23 mouse cellular contexts compared by ENCODE assay signal in genomic region chr6:40381908-40382307, GRCm38 (mm10). TPM values are rescaled to one million over a fixed set of nuclear protein-coding genes. Genes with fewer than 3 reads are reported as not detected.
"Had no signal": no experiment of that assay in that cellular context is flagged by ENCODE, and none has a peak within 500 bp of the region (broad histone marks: within the 10 kb centered on the region; RNA-seq: fewer than 3 reads in every experiment).

No protein-coding gene starts in this region.

- DNase-seq: left cerebral cortex, postnatal 4 days; liver, postnatal 0 days; lung, embryonic 14.5 days; right cerebral cortex, adult 18-20 months; right cerebral cortex, postnatal 14 days; right cerebral cortex, postnatal 4 days; thymus, adult 18-20 months; thymus, postnatal 36 days had no signal

- H3K36me3 ChIP-seq: stomach, embryonic 15.5 days had no signal

- H3K4me1 ChIP-seq: hindbrain, embryonic 15.5 days; limb, embryonic 15.5 days; midbrain, embryonic 12.5 days; midbrain, embryonic 15.5 days; neural tube, embryonic 12.5 days; neural tube, embryonic 15.5 days; stomach, embryonic 15.5 days had no signal

- H3K9me3 ChIP-seq: hindbrain, embryonic 15.5 days; limb, embryonic 15.5 days; midbrain, embryonic 12.5 days; midbrain, embryonic 15.5 days; neural tube, embryonic 12.5 days; neural tube, embryonic 15.5 days; stomach, embryonic 15.5 days had no signal

- ATAC-seq: intestine, postnatal 0 days; liver, postnatal 0 days; lung, postnatal 0 days; midbrain, embryonic 15.5 days had no signal

- H3K4me2 ChIP-seq: hindbrain, embryonic 15.5 days; limb, embryonic 15.5 days; liver, embryonic 11.5 days; lung, embryonic 14.5 days; midbrain, embryonic 12.5 days; midbrain, embryonic 15.5 days; neural tube, embryonic 12.5 days; neural tube, embryonic 15.5 days; stomach, embryonic 15.5 days had no signal

- H3K27me3 ChIP-seq: hindbrain, embryonic 15.5 days; limb, embryonic 15.5 days; midbrain, embryonic 12.5 days; midbrain, embryonic 15.5 days; neural tube, embryonic 12.5 days; neural tube, embryonic 15.5 days; stomach, embryonic 15.5 days had no signal

- H3K9ac ChIP-seq: hindbrain, embryonic 15.5 days; limb, embryonic 15.5 days; liver, embryonic 14.5 days; liver, postnatal 0 days; lung, embryonic 14.5 days; midbrain, embryonic 12.5 days; midbrain, embryonic 15.5 days; neural tube, embryonic 12.5 days; neural tube, embryonic 15.5 days; stomach, embryonic 15.5 days had no signal

- H3K4me3 ChIP-seq: hindbrain, embryonic 15.5 days; limb, embryonic 15.5 days; midbrain, embryonic 12.5 days; midbrain, embryonic 15.5 days; neural tube, embryonic 12.5 days; neural tube, embryonic 15.5 days; stomach, embryonic 15.5 days had no signal

- H3K27ac ChIP-seq: hindbrain, embryonic 15.5 days; limb, embryonic 15.5 days; liver, embryonic 14.5 days; macrophage; midbrain, embryonic 12.5 days; midbrain, embryonic 15.5 days; neural tube, embryonic 12.5 days; neural tube, embryonic 15.5 days; stomach, embryonic 15.5 days had no signal

RNA-seq across cellular contexts. Expression of gene Wee2, which starts 57.0 kb away (rescaled TPM):
- polyA plus RNA-seq: intestine, embryonic 14.5 days; intestine, postnatal 0 days; limb, embryonic 15.5 days; liver, embryonic 11.5 days; liver, embryonic 14.5 days; liver, postnatal 0 days; lung, embryonic 14.5 days; lung, postnatal 0 days; macrophage; midbrain, embryonic 12.5 days; neural tube, embryonic 12.5 days; testis, adult 2 months; urinary bladder, adult 2 months had no signal
